8 mouse cellular contexts compared by ENCODE assay signal in the genomic region with DNA sequence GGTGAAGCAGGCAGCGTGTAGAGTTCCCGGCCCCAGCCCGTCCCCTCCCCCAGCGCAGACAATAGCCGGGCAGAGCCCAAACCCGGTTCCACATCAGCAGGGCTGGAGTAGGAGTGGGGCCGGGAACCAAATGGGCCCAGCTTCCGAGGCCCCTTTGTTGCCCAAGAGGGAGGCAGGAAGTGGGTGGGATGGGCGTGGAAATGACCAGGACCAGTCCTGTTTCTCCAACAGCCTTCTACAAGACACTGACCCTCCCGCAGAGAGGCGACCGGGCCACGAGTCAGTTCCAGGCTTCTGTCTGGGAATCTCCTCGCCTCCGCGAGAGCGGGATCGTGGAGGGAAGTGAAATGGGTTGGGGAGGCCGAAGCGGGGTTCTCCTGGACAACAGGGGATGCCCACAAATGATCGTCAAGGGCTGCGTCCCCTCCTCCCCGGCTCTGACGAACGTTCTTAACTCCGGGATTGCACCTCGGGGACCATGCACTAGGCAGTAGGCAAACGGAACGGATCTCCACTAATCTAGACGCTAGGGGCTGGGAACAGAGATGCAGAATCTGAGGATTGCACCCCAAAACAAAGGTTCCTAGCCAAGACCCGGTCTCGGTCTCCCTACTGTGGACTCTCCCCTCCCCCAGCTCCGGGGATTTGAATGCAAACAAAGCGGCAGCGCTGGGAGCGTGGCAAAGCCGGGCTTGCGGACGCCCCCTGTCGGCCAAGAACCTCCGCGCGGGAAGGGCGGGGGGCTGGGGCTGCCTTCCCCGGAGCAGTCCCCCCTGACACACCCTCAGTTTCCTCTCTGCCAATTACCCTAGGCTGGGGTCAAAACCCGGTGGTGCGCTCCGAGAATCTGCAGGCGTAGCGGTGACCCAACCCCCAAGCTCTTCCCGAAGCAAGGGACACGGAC. TPM values are rescaled to one million over a fixed set of nuclear protein-coding genes. Genes with fewer than 3 reads are reported as not detected.
DNase-seq lines count a peak whose midpoint lies in the region; ATAC-seq lines count a peak whose summit lies in the region.

No protein-coding gene starts in this region.

- H3K9ac ChIP-seq in hindbrain, embryonic 15.5 days, result peak overlapping the region; percentile 99

- H3K4me2 ChIP-seq in hindbrain, embryonic 15.5 days, result peak overlapping the region; percentile 79

- H3K4me1 ChIP-seq in hindbrain, embryonic 15.5 days (replicated peaks), result peaks cover 38% of the 10 kb centered on the region

- no peaks in the 10 kb centered on the region for H3K9me3 ChIP-seq in hindbrain, embryonic 15.5 days

- H3K36me3 ChIP-seq in hindbrain, embryonic 15.5 days, result peaks cover 27% of the 10 kb centered on the region

- H3K27ac ChIP-seq in hindbrain, embryonic 15.5 days (replicated peaks), result peak overlapping the region; percentile 99

- under 1% methylated on average over 52 of the region's 52 CpGs for WGBS in hindbrain, embryonic 15.5 days

- no peaks in the 10 kb centered on the region for H3K27me3 ChIP-seq in hindbrain, embryonic 15.5 days

- DNase-seq in Muller cell, postnatal 12 days (ENCODE audit: inconsistent ontology term), result peak; percentile 95
- peak; percentile 99 to 100 for DNase-seq in cerebellum, postnatal 10 days
- DNase-seq in frontal cortex, postnatal 36 days (ENCODE audit: low spot score in 2 of 2), result peak; percentile 92 to 94
- DNase-seq in left cerebral cortex, adult 11 months (ENCODE audit: low spot score), result peak; percentile 85
- peak; percentile 95 for DNase-seq in lung, postnatal 36 days
- peak; percentile 83 for DNase-seq in retina, postnatal 7 days (ENCODE audit: low read depth, low spot score)
- DNase-seq in urinary bladder, adult 18-20 months (ENCODE audit: low spot score in 2 of 2), result peak; percentile 86 to 91

- ATAC-seq in hindbrain, embryonic 15.5 days (ENCODE audit: low FRiP score, low read depth), result peak; percentile 79

- H3K4me3 ChIP-seq in hindbrain, embryonic 15.5 days, result peak overlapping the region; percentile 78

RNA-seq across cellular contexts. Expression of a gene that starts 1.3 kb away (rescaled TPM):
- polyA plus RNA-seq in hindbrain, embryonic 15.5 days (2015; fragmentation: Nextera tagmentation; extraction: Ambion mirVana), result 26.2 and 26.8 TPM in 2 replicates

RNA-seq across cellular contexts. Expression of a gene that starts 9.6 kb away (rescaled TPM):
- polyA plus RNA-seq in hindbrain, embryonic 15.5 days (2015; fragmentation: Nextera tagmentation; extraction: Ambion mirVana), result 28.7 and 29.9 TPM in 2 replicates

RNA-seq across cellular contexts. Expression of a gene that starts 17.6 kb away (rescaled TPM):
- 0.62 TPM in 1 of 2 replicates, not detected in the other for polyA plus RNA-seq in hindbrain, embryonic 15.5 days (2015; fragmentation: Nextera tagmentation; extraction: Ambion mirVana)

RNA-seq across cellular contexts. Expression of a gene that starts 20.1 kb away (rescaled TPM):
- 18.9 and 19.6 TPM in 2 replicates for polyA plus RNA-seq in hindbrain, embryonic 15.5 days (2015; fragmentation: Nextera tagmentation; extraction: Ambion mirVana)

RNA-seq across cellular contexts. Expression of a gene that starts 45.1 kb away (rescaled TPM):
- polyA plus RNA-seq in hindbrain, embryonic 15.5 days (2015; fragmentation: Nextera tagmentation; extraction: Ambion mirVana), result 6.0 and 6.5 TPM in 2 replicates

Comparison
In these comparisons a context has a peak if more than half of its experiments do, and no peak if none do; other contexts are left out.
1. Peak in every context shown above with its lines: DNase-seq, ATAC-seq, H3K4me3 ChIP-seq and H3K27ac ChIP-seq.